Mouse (Mus musculus): ENCODE measurements at regions not wholly inside any gene's neighbourhood (a gene's known extent, or its start where the extent isn't known, plus 50 kb on each side); places are given as distances from the start of the nearest gene placed in this dataset.

DNA sequence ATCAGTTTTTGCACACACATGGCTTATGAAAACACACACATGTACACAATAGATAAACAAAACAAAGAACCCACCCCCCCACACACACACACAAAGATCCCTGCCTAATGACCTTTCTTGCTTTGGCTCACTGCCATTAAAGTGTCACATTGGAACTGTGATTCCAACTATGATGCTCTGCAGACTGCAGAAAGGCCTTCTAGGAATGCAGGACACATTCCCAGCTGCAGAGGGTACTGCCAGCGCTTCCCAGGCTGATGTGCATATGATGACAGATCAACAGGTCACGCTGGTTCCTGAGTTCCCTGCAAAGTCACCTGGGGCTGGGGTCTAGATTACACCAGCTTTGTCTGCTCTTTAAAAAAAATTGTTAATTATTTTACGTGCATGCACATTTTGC lies 68.1 kb upstream of the Ppm1j start:
- DNase-seq (ENCODE audit: low spot score in 2 of 2), result no peak

DNA sequence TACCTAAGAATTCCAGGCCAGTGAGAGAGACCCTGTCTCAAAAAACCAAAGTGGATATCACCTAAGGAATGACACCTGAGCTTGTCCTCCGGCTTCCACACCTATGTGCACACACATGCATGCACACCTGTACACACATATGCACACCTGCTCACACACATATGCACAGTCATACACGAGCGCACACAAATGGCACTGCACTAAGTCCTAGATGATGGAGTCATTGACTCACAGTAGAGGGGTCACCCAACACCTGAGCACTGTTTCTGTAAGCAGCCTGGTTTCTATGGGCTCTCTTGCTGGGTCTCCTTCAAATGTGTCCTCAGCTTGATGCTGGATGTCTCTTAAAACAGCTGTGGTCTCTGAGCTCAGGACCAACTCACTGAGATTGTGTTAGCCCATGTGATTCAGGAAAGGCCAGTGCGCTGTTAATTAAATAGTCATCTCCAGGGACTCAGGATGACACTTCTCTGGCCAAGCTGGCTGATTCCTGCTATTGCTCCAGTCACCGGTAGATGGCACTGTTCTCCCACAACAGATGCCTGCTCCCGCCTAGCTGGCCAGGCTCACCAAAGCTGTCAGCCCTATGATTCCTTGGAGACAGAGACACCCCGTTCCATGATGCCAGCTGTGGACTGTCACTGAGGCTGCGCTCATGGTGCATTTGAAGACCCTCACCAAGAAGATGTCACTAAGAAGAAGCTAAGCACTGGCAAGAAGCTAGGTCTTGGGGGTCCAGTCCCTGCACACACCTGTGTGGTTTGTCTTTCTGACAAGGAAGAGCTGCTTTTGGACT lies 66.8 kb upstream of the Ppm1j start:
- DNase-seq (ENCODE audit: low spot score in 2 of 2), result peak; percentile 76 to 80

DNA sequence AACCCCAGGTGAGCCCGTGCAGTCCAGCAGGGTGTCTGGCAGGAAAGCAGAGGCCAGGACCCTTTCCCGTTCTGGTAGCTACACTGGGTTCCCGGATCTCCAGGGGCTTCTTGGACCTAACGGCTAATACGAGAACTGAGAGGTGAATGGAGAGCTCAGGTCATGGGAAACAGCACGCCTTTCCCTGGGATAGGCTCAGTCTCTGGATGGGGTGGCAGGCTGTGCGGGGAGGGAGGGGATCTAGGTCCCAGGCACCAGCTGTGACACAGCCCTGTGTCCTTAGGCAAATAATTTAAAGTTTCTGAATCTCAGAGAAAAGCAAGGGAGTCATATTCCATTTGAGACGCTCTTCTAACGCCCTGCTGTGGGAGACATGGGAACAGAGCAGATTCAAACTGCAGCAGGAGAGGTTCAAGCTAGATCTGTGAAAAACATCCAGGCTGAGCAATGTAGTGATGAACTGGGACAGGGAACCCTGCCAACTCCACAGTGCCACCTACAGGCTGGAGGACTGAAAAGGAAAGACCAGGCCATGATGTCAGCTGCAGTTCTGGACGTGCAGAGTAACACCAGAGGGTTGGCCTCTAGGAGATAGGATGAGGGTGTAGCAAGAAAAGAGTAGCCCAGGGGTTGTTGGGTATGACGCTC lies 66.1 kb upstream of the Ppm1j start:
- peak in 1 of 2 experiments; percentile 4 for DNase-seq (ENCODE audit: low spot score in 2 of 2)

Measured in layer of hippocampus, postnatal 14 days (tissue).